Mouse (Mus musculus) heart, embryonic 10.5 days (tissue): Measurements from ENCODE around the gene Hist1h2ae. TPM values are rescaled to one million over a fixed set of nuclear protein-coding genes. Genes with fewer than 3 reads are reported as not detected.
"Not testable (repeated sequence)": the region's sequence is repeated elsewhere in the genome, so short reads cannot be mapped to it uniquely, and the experiment has no call there.

Experiments used
- DNase-seq: peaks from one replicate; pipeline ENCODE4 v3.0.0-alpha.2; 2017; ENCODE audit warnings: low spot score
- H3K27ac ChIP-seq: fragments of 300-500 bp; sonication (generic); 2 replicates; pipeline ENCODE4 v1.5.1; 2016; ENCODE audit warnings: mild to moderate bottlenecking
- H3K27me3 ChIP-seq: fragments of 300-500 bp; sonication (generic); 2 replicates; pipeline ENCODE4 v1.6.1; 2016; ENCODE audit warnings: mild to moderate bottlenecking; ENCODE audit not compliant: poor library complexity, insufficient read depth, severe bottlenecking
- H3K36me3 ChIP-seq: fragments of 300-500 bp; sonication (generic); 2 replicates; pipeline ENCODE4 v1.6.1; 2016; ENCODE audit warnings: mild to moderate bottlenecking, moderate library complexity
- H3K4me1 ChIP-seq: fragments of 300-500 bp; sonication (generic); 2 replicates; pipeline ENCODE4 v1.6.1; 2016; ENCODE audit warnings: mild to moderate bottlenecking
- H3K4me3 ChIP-seq: fragments of 300-500 bp; sonication (generic); 2 replicates; pipeline ENCODE4 v1.5.1; 2016; ENCODE audit warnings: mild to moderate bottlenecking, moderate library complexity
- H3K9me3 ChIP-seq: fragments of 300-500 bp; sonication (generic); 2 replicates; pipeline ENCODE4 v1.6.1; 2016; ENCODE audit warnings: mild to moderate bottlenecking, moderate library complexity
- WGBS: fragments of 180-500 bp; shearing (Covaris S2); methylation state at CpG from one replicate; pipeline ENCODE4 v1.1.7; 2016; 5-methylcytosine and 5-hydroxymethylcytosine counted together
- polyA plus RNA-seq: library from polyadenylated mRNA; unstranded; fragments of >200 nt; fragmentation: Nextera tagmentation; extraction: Ambion mirVana; gene quantifications from 2 replicates; pipeline ENCODE4 v1.2.1, GENCODE M21; 2016

Hist1h2ae gene
- polyA plus RNA-seq, 1 experiment from 2014 or later = 49.4 TPM

DNA sequence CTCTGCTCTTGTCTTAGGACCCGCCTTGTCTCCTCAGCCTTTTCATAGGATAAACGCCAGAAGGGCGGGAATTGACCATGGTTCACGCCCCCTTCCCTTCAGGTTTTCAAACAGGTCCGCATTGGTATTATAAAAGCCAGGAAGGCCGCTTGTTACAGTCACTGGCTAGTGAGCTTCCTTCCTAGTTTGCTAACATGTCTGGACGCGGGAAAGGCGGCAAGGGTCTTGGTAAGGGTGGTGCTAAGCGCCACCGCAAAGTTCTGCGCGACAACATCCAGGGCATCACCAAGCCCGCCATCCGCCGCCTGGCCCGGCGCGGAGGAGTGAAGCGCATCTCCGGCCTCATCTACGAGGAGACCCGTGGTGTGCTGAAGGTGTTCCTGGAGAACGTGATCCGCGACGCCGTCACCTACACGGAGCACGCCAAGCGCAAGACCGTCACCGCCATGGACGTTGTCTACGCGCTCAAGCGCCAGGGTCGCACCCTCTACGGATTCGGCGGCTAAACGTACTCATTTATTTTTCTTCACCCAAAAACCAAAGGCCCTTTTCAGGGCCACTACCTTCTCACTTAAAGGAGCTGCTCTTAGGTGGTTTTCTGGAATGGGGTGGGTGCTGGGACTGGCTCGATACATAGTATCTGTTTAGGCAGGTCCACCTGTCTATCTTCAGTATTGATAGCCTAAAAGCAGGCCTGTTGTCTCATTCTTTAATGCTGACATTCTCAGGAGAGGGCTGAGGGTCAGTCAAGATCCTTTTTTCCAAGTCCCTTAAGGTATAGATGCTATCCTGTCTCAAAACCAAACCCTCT, 10.6 kb upstream of the Hist1h2ae start, which contains the start of gene Hist1h4d:
TSS of gene Hist1h4d (plus strand) at position 191 of the 811 bp plus-strand sequence.
- Histone ChIP-seq H3K4me1 (peaks cover 12% of the 10 kb centered on the region), H3K36me3 (no peaks in the 10 kb centered on the region), H3K27ac (peak within 1 kb of the TSS; percentile 78), H3K4me3 (peak within 1 kb of the TSS; percentile 58), H3K9me3 (no peaks in the 10 kb centered on the region), H3K27me3 (no peaks in the 10 kb centered on the region)
- WGBS = under 1% methylated on average over 43 of the region's 43 CpGs
- DNase-seq = peak; percentile 98

DNA sequence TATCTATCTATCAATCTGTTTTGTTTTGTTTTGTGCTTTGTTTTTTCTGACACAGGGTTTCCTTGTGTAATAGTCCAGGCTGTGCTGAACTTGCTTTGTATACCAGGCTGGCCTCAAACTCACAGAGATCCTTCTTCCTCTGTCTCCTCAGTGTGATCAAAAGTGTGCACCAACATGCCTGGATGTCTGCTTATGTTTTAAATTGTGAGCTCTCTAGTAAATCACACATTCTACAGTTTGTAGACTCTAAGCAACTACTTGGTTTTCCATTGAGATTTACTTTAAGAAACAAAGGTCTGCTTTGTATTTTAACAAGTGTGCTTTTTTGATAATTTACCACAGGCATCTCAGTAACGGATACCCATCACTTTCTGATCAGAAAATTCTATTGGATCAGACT, 6.8 kb upstream of the Hist1h2ae start:
- no peak for DNase-seq

DNA sequence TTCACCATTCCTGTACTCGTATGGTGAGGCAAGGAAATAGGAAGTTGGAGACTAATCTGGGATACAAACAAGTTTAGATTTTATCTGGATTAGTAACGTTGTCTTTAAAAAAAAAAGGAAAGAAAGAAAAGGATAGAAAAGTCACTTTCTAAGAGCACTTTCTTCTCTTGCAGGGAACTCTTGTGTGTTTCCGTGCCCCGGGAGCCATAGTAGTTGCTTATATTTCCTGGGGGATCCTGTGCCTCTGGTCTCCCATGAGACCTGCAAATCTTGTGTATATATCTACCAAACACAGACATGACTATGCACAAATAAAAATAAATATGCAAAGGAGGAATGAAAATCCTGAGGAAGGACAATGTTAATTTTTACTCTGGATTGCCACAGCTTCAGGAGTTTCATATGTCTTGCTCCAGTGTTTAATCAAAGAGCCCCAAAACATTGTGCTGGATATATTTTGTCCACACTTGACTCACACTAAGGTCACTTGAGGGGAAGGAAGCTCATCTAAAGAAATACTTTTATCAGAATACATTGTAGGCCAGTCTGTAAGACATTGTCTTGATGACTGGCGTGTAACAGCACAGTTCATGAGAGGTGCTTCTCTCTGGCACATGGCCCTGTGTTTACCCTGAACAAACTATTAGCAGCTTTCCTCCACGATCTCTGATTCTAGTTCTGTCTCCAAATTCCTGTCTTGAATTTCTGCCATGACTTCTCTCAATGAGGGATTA, 6.1 kb upstream of the Hist1h2ae start:
- Histone ChIP-seq H3K27ac (peak overlapping the region; percentile 90), H3K36me3 (no peaks in the 10 kb centered on the region), H3K4me1 (peaks cover 9% of the 10 kb centered on the region; the same call in 1 of the 2 replicates), H3K4me3 (peak overlapping the region; percentile 59), H3K9me3 (no peaks in the 10 kb centered on the region), H3K27me3 (no peaks in the 10 kb centered on the region)
- 57% methylated on average over 6 of the region's 6 CpGs for WGBS
- no peak for DNase-seq

More for the DNA sequence above, 6.8 kb upstream of the Hist1h2ae start:
- no peaks in the 10 kb centered on the region for H3K36me3 ChIP-seq
- 94% methylated on average over 1 of the region's 1 CpGs for WGBS
- H3K27me3 ChIP-seq = no peaks in the 10 kb centered on the region
- H3K4me3 ChIP-seq = no peak overlapping the region
- no peak overlapping the region for H3K27ac ChIP-seq
- H3K4me1 ChIP-seq = peaks cover 11% of the 10 kb centered on the region; the same call in 1 of the 2 replicates
- H3K9me3 ChIP-seq = no peaks in the 10 kb centered on the region

- Histone ChIP-seq H3K4me1 (peaks cover 5% of the 10 kb centered on the region; the same call in 1 of the 2 replicates), H3K27me3 (no peaks in the 10 kb centered on the region), H3K27ac (peak overlapping the region; percentile 90), H3K9me3 (no peaks in the 10 kb centered on the region), H3K36me3 (no peaks in the 10 kb centered on the region), H3K4me3 (peak overlapping the region; percentile 59)
- 9% methylated on average over 7 of the region's 7 CpGs for WGBS
- DNase-seq = no peak
Observed at GRCm38 (mm10) chr13:23576351-23576881, 5.4 kb upstream of the Hist1h2ae start.

DNA sequence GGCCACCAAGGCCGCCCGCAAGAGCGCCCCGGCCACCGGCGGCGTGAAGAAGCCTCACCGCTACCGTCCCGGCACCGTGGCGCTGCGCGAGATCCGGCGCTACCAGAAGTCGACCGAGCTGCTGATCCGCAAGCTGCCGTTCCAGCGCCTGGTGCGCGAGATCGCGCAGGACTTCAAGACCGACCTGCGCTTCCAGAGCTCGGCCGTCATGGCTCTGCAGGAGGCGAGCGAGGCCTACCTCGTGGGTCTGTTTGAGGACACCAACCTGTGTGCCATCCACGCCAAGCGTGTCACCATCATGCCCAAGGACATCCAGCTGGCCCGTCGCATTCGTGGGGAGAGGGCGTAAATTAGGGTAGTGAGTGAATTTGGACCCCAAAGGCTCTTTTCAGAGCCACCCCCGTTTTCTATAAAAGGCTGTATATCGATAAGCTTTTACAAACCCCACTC, 4.9 kb upstream of the Hist1h2ae start:
- not testable (repeated sequence) for DNase-seq, H3K27me3 ChIP-seq, H3K36me3 ChIP-seq, H3K4me1 ChIP-seq, H3K9me3 ChIP-seq
- H3K27ac ChIP-seq = peak overlapping the region; percentile 90
- H3K4me3 ChIP-seq = peak overlapping the region; percentile 59
- under 1% methylated on average over 16 of the region's 40 CpGs for WGBS

GRCm38 (mm10) chr13:23575271-23575851, 4.3 kb upstream of the Hist1h2ae start, which contains the start of gene Hist1h3d:
Gene Hist1h3d, plus strand, starts transcription at chr13:23575763.
- Histone ChIP-seq H3K27ac (peak within 1 kb of the TSS; percentile 90), H3K27me3 (no peaks in the 10 kb centered on the region), H3K4me3 (peak within 1 kb of the TSS; percentile 59), H3K9me3 (no peaks in the 10 kb centered on the region), H3K36me3 (no peaks in the 10 kb centered on the region), H3K4me1 (peaks cover 5% of the 10 kb centered on the region; the same call in 1 of the 2 replicates)
- DNase-seq = no peak
- WGBS = under 1% methylated on average over 18 of the region's 18 CpGs

- not testable (repeated sequence) for H3K4me1 ChIP-seq, DNase-seq, H3K9me3 ChIP-seq, H3K36me3 ChIP-seq, H3K27me3 ChIP-seq
- peak overlapping the region; percentile 87 for H3K27ac ChIP-seq
- WGBS = under 1% methylated on average over 12 of the region's 39 CpGs
- peak overlapping the region; percentile 59 for H3K4me3 ChIP-seq
Observed at GRCm38 (mm10) chr13:23574546-23575170, 3.6 kb upstream of the Hist1h2ae start.

DNA sequence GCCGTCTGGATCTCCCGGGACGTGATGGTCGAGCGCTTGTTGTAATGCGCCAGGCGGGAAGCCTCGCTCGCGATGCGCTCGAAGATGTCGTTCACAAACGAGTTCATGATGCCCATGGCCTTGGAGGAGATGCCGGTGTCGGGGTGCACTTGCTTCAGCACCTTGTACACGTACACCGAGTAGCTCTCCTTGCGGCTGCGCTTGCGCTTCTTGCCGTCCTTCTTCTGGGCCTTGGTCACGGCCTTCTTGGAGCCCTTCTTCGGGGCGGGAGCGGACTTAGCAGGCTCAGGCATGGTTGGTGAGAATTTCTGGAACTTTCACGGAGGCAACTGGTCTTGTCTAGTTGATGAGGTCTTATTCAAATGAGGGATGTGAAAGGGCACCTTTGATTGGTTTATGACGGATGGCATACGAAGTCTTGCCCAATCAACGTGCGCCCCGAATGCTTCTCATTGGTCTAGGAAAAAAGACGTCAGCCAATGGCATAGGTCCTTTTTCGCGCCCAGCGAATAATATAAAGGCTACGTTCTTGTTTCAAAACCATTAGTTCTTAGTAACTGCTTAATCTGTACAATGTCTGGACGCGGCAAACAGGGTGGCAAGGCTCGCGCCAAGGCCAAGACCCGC, 3.0 kb upstream of the Hist1h2ae start, which contains the start of the genes Hist1h2bf and Hist1h2ad:
TSS of gene Hist1h2bf (minus strand) at position 299 of the 627 bp plus-strand sequence.
TSS of gene Hist1h2ad (plus strand) at position 484 of the 627 bp plus-strand sequence.
- peak within 1 kb of the TSS; percentile 59 for H3K4me3 ChIP-seq
- not testable (repeated sequence) for H3K36me3 ChIP-seq, H3K27me3 ChIP-seq, H3K9me3 ChIP-seq, H3K4me1 ChIP-seq
- peak within 1 kb of the TSS; percentile 87 for H3K27ac ChIP-seq
- WGBS = under 1% methylated on average over 42 of the region's 42 CpGs
- DNase-seq = peak; percentile 97

- H3K27ac ChIP-seq = peak overlapping the region; percentile 87
- 13% methylated on average over 20 of the region's 20 CpGs for WGBS
- not testable (repeated sequence) for DNase-seq
Observed at GRCm38 (mm10) chr13:23573034-23573897, 2.2 kb upstream of the Hist1h2ae start.

GRCm38 (mm10) chr13:23572218-23573033, 1.4 kb upstream of the Hist1h2ae start:
- Histone ChIP-seq H3K27ac (peak overlapping the region; percentile 87), H3K27me3 (no peaks in the 10 kb centered on the region), H3K4me3 (peak overlapping the region; percentile 58), H3K9me3 (no peaks in the 10 kb centered on the region), H3K36me3 (no peaks in the 10 kb centered on the region), H3K4me1 (peaks cover 5% of the 10 kb centered on the region; the same call in 1 of the 2 replicates)
- no peak for DNase-seq
- WGBS = 45% methylated on average over 2 of the region's 2 CpGs

More at GRCm38 (mm10) chr13:23573034-23573897, 2.2 kb upstream of the Hist1h2ae start:
- H3K27me3 ChIP-seq, H3K36me3 ChIP-seq, H3K4me1 ChIP-seq, H3K9me3 ChIP-seq: not testable (repeated sequence)
- H3K4me3 ChIP-seq = peak overlapping the region; percentile 58
